7 mouse cellular contexts compared by ENCODE assay signal in genomic region chr5:77307821-77308553, GRCm38 (mm10). TPM values are rescaled to one million over a fixed set of nuclear protein-coding genes. Genes with fewer than 3 reads are reported as not detected.
DNase-seq lines count a peak whose midpoint lies in the region; ATAC-seq and TF ChIP-seq lines count a peak whose summit lies in the region.

No protein-coding gene starts in this region.

- WGBS in lung, postnatal 0 days: 70% methylated on average over 5 of the region's 5 CpGs
- WGBS in forebrain, embryonic 13.5 days: 81% methylated on average over 5 of the region's 5 CpGs
- WGBS in liver, embryonic 12.5 days (ENCODE audit: insufficient replicate concordance): 44% methylated on average over 5 of the region's 5 CpGs
- WGBS in thymus, adult 2 months: 95% methylated on average over 5 of the region's 5 CpGs

- no peak for DNase-seq in lung, postnatal 0 days (ENCODE audit: low spot score)
- no peak for DNase-seq in lung, postnatal 4 days
- DNase-seq in Muller cell, postnatal 12 days (ENCODE audit: inconsistent ontology term): no peak
- DNase-seq in thymus, adult 2 months: no peak
- DNase-seq in gastrocnemius, postnatal 14 days: no peak

- no peak for TF ChIP-seq EP300 in lung, postnatal 0 days (IDR thresholded peaks at IDR 0.05)

- intact Hi-C loops in gastrocnemius, postnatal 14 days (cut with DNase I; ENCODE audit: low total_unique reads): no loop called here

- peaks cover 15% of the 10 kb centered on the region; the same call in 1 of the 2 replicates for H3K4me1 ChIP-seq in lung, postnatal 0 days (ENCODE audit: insufficient read depth, low read depth, low read length)
- peaks cover 35% of the 10 kb centered on the region for H3K4me1 ChIP-seq in forebrain, embryonic 13.5 days
- H3K4me1 ChIP-seq in liver, embryonic 12.5 days: peaks cover 39% of the 10 kb centered on the region
- H3K4me1 ChIP-seq in thymus, adult 2 months (replicated peaks; ENCODE audit: control insufficient read depth, insufficient read depth, low read length): peaks cover 15% of the 10 kb centered on the region

- H3K4me3 ChIP-seq in lung, postnatal 0 days (ENCODE audit: low read depth, low read length): no peak overlapping the region
- H3K4me3 ChIP-seq in forebrain, embryonic 13.5 days: peak overlapping the region; percentile 99
- peak overlapping the region; percentile 85 for H3K4me3 ChIP-seq in liver, embryonic 12.5 days
- no peak overlapping the region for H3K4me3 ChIP-seq in thymus, adult 2 months (ENCODE audit: control insufficient read depth, insufficient read depth, low read length)

- TF ChIP-seq CTCF in lung, postnatal 0 days (IDR thresholded peaks at IDR 0.05): no peak
- TF ChIP-seq CTCF in thymus, adult 2 months (IDR thresholded peaks at IDR 0.05; ENCODE audit: borderline replicate concordance, control insufficient read depth, extremely low read depth, insufficient read depth, low read length, poor library complexity): no peak

- no peak overlapping the region for H3K27ac ChIP-seq in lung, postnatal 0 days (ENCODE audit: low read length)
- H3K27ac ChIP-seq in forebrain, embryonic 13.5 days: no peak overlapping the region
- peak overlapping the region; percentile 70 for H3K27ac ChIP-seq in liver, embryonic 12.5 days
- no peak overlapping the region for H3K27ac ChIP-seq in thymus, adult 2 months (ENCODE audit: control insufficient read depth, insufficient read depth, low read length)

- no peak overlapping the region for H3K9ac ChIP-seq in lung, postnatal 0 days (replicated peaks; ENCODE audit: low read depth)
- H3K9ac ChIP-seq in forebrain, embryonic 13.5 days: peak overlapping the region; percentile 94
- H3K9ac ChIP-seq in liver, embryonic 12.5 days: peak overlapping the region; percentile 83

- peak overlapping the region; percentile 100; the same call in 1 of the 2 replicates for H3K4me2 ChIP-seq in lung, postnatal 0 days (replicated peaks; ENCODE audit: low read depth, low read length)
- peak overlapping the region; percentile 99 for H3K4me2 ChIP-seq in forebrain, embryonic 13.5 days
- H3K4me2 ChIP-seq in liver, embryonic 12.5 days: peak overlapping the region; percentile 95

- no peaks in the 10 kb centered on the region for H3K27me3 ChIP-seq in lung, postnatal 0 days (replicated peaks; ENCODE audit: insufficient read depth, low read length)
- H3K27me3 ChIP-seq in forebrain, embryonic 13.5 days: no peaks in the 10 kb centered on the region
- no peaks in the 10 kb centered on the region for H3K27me3 ChIP-seq in liver, embryonic 12.5 days (replicated peaks)
- no peaks in the 10 kb centered on the region for H3K27me3 ChIP-seq in thymus, adult 2 months (ENCODE audit: control insufficient read depth, insufficient read depth, low read length)

- peaks cover 3% of the 10 kb centered on the region; the same call in 1 of the 2 replicates for H3K36me3 ChIP-seq in lung, postnatal 0 days (ENCODE audit: insufficient read depth, low read length)
- peaks cover 41% of the 10 kb centered on the region for H3K36me3 ChIP-seq in forebrain, embryonic 13.5 days (ENCODE audit: poor library complexity, severe bottlenecking)
- H3K36me3 ChIP-seq in liver, embryonic 12.5 days: peaks cover 50% of the 10 kb centered on the region
- peaks cover 10% of the 10 kb centered on the region; the same call in 1 of the 2 replicates for H3K36me3 ChIP-seq in thymus, adult 2 months (ENCODE audit: control insufficient read depth, insufficient read depth, low read length)

- ATAC-seq in lung, postnatal 0 days: no peak
- ATAC-seq in forebrain, embryonic 13.5 days: no peak
- ATAC-seq in liver, embryonic 12.5 days: peak; percentile 36; the same call in 1 of the 2 replicates

- no peak for TF ChIP-seq POLR2A in thymus, adult 2 months (IDR thresholded peaks at IDR 0.05; ENCODE audit: control insufficient read depth, extremely low read depth, insufficient read depth, low read length, poor library complexity)

- H3K9me3 ChIP-seq in lung, postnatal 0 days (ENCODE audit: low read length): no peaks in the 10 kb centered on the region
- no peaks in the 10 kb centered on the region for H3K9me3 ChIP-seq in forebrain, embryonic 13.5 days (replicated peaks)
- no peaks in the 10 kb centered on the region for H3K9me3 ChIP-seq in liver, embryonic 12.5 days (replicated peaks)

RNA-seq across cellular contexts. Expression of gene Noa1, which starts 1.9 kb away (rescaled TPM):
- polyA plus RNA-seq in lung, postnatal 0 days (2015; fragmentation: Nextera tagmentation; extraction: Ambion mirVana): 11.6 and 13.6 TPM in 2 replicates
- polyA plus RNA-seq in forebrain, embryonic 13.5 days (2015; fragmentation: Nextera tagmentation; extraction: Ambion mirVana): 33.8 and 35.8 TPM in 2 replicates
- 40.7 and 44.9 TPM in 2 replicates for polyA plus RNA-seq in liver, embryonic 12.5 days (2016; fragmentation: Nextera tagmentation; extraction: Ambion mirVana)
- polyA plus RNA-seq in thymus, adult 2 months (2012; rRNA removed): 23.1 and 27.9 TPM in 2 replicates
- 10 to 100 TPM; 15.8 to 17.6 TPM for total RNA-seq in gastrocnemius, postnatal 14 days (2021)

RNA-seq across cellular contexts. Expression of gene Polr2b, which starts 2.0 kb away (rescaled TPM):
- polyA plus RNA-seq in lung, postnatal 0 days (2015; fragmentation: Nextera tagmentation; extraction: Ambion mirVana): 23.6 and 26.2 TPM in 2 replicates
- 82.5 and 87.1 TPM in 2 replicates for polyA plus RNA-seq in forebrain, embryonic 13.5 days (2015; fragmentation: Nextera tagmentation; extraction: Ambion mirVana)
- 46.0 and 49.1 TPM in 2 replicates for polyA plus RNA-seq in liver, embryonic 12.5 days (2016; fragmentation: Nextera tagmentation; extraction: Ambion mirVana)
- 25.8 and 30.4 TPM in 2 replicates for polyA plus RNA-seq in thymus, adult 2 months (2012; rRNA removed)
- 10 to 100 TPM; 22.1 to 23.4 TPM for total RNA-seq in gastrocnemius, postnatal 14 days (2021)

RNA-seq across cellular contexts. Expression of gene Rest, which starts 42.7 kb away (rescaled TPM):
- polyA plus RNA-seq in lung, postnatal 0 days (2015; fragmentation: Nextera tagmentation; extraction: Ambion mirVana): 20.4 and 23.5 TPM in 2 replicates
- polyA plus RNA-seq in forebrain, embryonic 13.5 days (2015; fragmentation: Nextera tagmentation; extraction: Ambion mirVana): 11.1 and 13.1 TPM in 2 replicates
- 12.3 and 12.9 TPM in 2 replicates for polyA plus RNA-seq in liver, embryonic 12.5 days (2016; fragmentation: Nextera tagmentation; extraction: Ambion mirVana)
- polyA plus RNA-seq in thymus, adult 2 months (2012; rRNA removed): 14.0 and 18.4 TPM in 2 replicates
- total RNA-seq in gastrocnemius, postnatal 14 days (2021): 10 to 100 TPM in 1 of 2 experiments, 1 to 10 TPM in 1; 9.8 to 11.4 TPM

Comparison
In these comparisons a context has a peak if more than half of its experiments do, and no peak if none do; other contexts are left out.
1. H3K4me3 ChIP-seq: peak in forebrain, embryonic 13.5 days (single experiment) and liver, embryonic 12.5 days (single experiment); none in lung, postnatal 0 days (single experiment) and thymus, adult 2 months (single experiment).
2. Peak in every context shown above with its lines, with median percentiles within 50 percentile points of each other: H3K4me2 ChIP-seq.